Mouse (Mus musculus): Measurements from ENCODE around the gene Oser1. TPM values are rescaled to one million over a fixed set of nuclear protein-coding genes. Genes with fewer than 3 reads are reported as not detected.

Oser1 gene
- polyA plus RNA-seq, 1 experiment: 39.4 TPM

DNA sequence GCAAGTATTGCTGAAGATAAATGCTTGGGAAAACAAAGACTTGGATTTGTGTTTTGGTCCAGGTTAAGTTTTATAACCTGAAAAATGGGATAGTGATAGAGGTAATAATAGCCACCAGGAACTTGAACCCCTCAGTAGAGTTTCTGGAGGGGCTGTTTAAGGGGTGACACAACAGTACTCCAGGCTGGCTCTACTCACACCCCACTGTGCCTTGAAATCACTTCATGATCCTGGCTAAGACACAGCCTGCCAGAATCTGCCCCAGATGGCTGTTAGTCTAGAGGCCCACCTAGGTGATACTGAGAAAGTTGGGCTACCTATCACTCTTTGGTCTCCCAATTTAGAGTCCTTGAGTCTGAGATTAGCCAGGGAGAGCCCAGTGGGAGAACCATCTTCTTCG is 15.0 kb upstream of the Oser1 start:
- WGBS: 45% methylated on average over 1 of the region's 1 CpGs
- peak in 1 of 2 experiments; percentile 56 for DNase-seq
- peaks cover 40% of the 10 kb centered on the region for H3K4me1 ChIP-seq (ENCODE audit: control insufficient read depth, insufficient read depth, low read length)
- no peak for TF ChIP-seq CTCF (IDR thresholded peaks at IDR 0.05; ENCODE audit: borderline replicate concordance, insufficient read depth, low read depth, low read length)
- TF ChIP-seq POLR2A (IDR thresholded peaks at IDR 0.05; ENCODE audit: borderline replicate concordance, insufficient read depth, low read length): no peak
- H3K4me3 ChIP-seq (replicated peaks; ENCODE audit: insufficient read depth, low read depth, low read length): peak overlapping the region; percentile 90
- H3K27ac ChIP-seq (ENCODE audit: insufficient read depth, low read length): no peak overlapping the region
- no peaks in the 10 kb centered on the region for H3K27me3 ChIP-seq (ENCODE audit: control insufficient read depth, insufficient read depth, low read length)

DNA sequence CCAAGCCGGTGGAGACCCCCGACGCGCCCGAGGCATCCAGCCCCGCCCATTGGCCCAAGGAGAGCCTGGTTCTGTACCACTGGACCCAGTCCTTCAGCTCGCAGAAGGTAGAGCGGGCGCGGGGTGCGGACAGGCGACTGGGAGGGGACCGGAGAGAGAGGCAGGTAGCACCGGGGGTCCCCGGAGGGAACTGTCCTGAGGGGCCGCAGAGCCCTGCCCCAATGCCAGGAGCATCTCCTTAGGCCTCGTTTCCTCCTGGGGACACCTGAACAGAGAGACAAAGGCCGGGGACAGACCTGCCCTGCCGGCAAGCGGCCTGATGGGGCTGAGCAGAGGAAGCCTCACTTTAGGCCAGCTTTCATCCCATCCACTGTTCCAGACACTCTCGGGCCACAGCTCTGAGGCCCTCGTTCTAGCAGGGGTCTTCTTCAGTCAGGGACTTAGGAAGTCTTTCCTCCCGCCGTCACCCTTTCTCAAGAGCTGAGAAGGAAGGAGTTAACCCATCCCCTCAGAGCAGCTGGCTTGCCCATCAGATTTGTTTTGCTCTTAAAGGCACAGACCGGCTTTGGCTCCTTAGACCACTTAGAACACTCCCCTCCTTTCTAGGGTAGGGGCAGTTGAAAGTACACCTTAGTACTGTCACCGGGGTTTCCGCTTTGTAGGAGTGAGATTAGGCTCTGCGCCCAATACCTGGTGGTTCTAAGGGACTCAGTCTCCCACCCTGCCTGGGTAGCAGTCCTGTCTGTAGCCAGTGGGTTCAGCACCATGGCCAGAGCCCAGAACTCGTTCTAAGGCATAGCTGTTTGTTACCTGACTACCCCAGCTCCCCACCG is 14.3 kb upstream of the Oser1 start:
- peak overlapping the region; percentile 90 for H3K4me3 ChIP-seq (replicated peaks; ENCODE audit: insufficient read depth, low read depth, low read length)
- peak in 1 of 2 experiments; percentile 58 for DNase-seq
- no peaks in the 10 kb centered on the region for H3K27me3 ChIP-seq (ENCODE audit: control insufficient read depth, insufficient read depth, low read length)
- H3K27ac ChIP-seq (ENCODE audit: insufficient read depth, low read length): peak overlapping the region; percentile 85
- peaks cover 36% of the 10 kb centered on the region for H3K4me1 ChIP-seq (ENCODE audit: control insufficient read depth, insufficient read depth, low read length)
- WGBS: 2% methylated on average over 30 of the region's 30 CpGs
- no peak for TF ChIP-seq CTCF (IDR thresholded peaks at IDR 0.05; ENCODE audit: borderline replicate concordance, insufficient read depth, low read depth, low read length)

DNA sequence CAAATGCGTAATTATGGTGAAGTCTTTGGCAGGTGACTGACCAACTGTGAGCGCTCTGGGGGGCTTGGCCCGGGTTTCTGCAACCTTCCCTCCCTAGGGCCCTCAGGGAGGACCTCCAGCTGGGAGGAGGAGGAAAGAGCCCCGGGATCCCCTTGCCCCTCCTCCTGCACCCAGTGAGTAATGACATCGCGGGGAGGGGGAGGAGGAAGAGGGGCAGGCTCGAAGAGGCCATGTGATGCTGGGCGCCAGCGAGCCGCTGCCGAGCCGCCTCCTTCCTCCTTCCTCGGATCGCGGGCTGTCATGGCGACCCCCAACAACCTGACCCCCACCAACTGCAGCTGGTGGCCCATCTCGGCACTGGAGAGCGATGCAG is 13.7 kb upstream of the Oser1 start, which contains the start of gene Gdap1l1:
TSS of gene Gdap1l1 (plus strand) at position 231 of the 373 bp plus-strand sequence.
- H3K4me3 ChIP-seq (replicated peaks; ENCODE audit: insufficient read depth, low read depth, low read length): peak within 1 kb of the TSS; percentile 90
- peak; percentile 84 to 86 for DNase-seq
- no peaks in the 10 kb centered on the region for H3K27me3 ChIP-seq (ENCODE audit: control insufficient read depth, insufficient read depth, low read length)
- no peak for TF ChIP-seq CTCF (IDR thresholded peaks at IDR 0.05; ENCODE audit: borderline replicate concordance, insufficient read depth, low read depth, low read length)
- TF ChIP-seq POLR2A (IDR thresholded peaks at IDR 0.05; ENCODE audit: borderline replicate concordance, insufficient read depth, low read length): peak; percentile 75
- whole genome bisulfite sequencing: under 1% methylated on average over 18 of the region's 18 CpGs
- H3K27ac ChIP-seq (ENCODE audit: insufficient read depth, low read length): peak within 1 kb of the TSS; percentile 85
- H3K4me1 ChIP-seq (ENCODE audit: control insufficient read depth, insufficient read depth, low read length): peaks cover 38% of the 10 kb centered on the region

DNA sequence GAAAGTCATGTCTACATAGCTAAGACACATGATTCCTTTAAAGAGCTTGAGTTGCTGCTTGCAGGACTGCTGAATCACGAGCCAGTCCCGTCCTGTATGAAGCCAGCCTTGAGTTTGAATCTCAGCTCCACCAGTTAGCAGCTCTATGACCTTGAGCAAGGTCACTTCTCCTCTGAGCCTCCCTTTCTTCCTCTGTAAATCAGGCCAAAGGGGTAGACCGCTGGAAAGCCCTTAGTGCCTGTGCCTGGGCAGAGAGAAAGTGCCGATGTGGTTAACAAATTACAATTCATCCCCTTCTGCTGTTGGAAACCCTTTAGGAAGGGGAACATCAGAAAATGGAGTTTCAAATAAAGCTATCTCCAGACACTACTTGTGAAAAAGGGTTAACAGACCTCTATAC is 13.3 kb upstream of the Oser1 start:
- H3K4me3 ChIP-seq (replicated peaks; ENCODE audit: insufficient read depth, low read depth, low read length): peak overlapping the region; percentile 90
- WGBS: 5% methylated on average over 4 of the region's 4 CpGs
- peaks cover 36% of the 10 kb centered on the region for H3K4me1 ChIP-seq (ENCODE audit: control insufficient read depth, insufficient read depth, low read length)
- DNase-seq: peak; percentile 34 to 43
- TF ChIP-seq POLR2A (IDR thresholded peaks at IDR 0.05; ENCODE audit: borderline replicate concordance, insufficient read depth, low read length): no peak
- TF ChIP-seq CTCF (IDR thresholded peaks at IDR 0.05; ENCODE audit: borderline replicate concordance, insufficient read depth, low read depth, low read length): no peak
- H3K27me3 ChIP-seq (ENCODE audit: control insufficient read depth, insufficient read depth, low read length): no peaks in the 10 kb centered on the region
- peak overlapping the region; percentile 85 for H3K27ac ChIP-seq (ENCODE audit: insufficient read depth, low read length)

DNA sequence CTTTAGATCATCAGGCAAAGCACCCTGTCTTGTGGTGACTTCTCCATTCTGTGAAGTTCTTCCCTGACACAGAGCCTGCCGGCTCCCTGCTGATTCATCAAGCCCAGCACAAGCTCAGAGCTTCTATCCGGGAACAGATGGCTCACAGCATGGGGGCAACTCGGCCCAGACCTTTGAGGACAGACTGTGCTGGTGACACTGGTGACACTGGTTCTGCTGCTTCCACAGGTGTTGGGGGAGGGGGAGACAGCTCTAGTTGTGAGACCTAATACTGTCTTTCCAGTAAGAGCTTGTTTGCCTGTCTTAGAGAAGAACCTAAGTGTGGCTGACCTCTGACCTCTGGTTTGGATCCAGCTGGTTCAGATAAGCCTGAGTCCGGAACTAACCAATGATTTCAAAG is 9.5 kb upstream of the Oser1 start:
- no peak for TF ChIP-seq CTCF (IDR thresholded peaks at IDR 0.05; ENCODE audit: borderline replicate concordance, insufficient read depth, low read depth, low read length)
- no peak for TF ChIP-seq POLR2A (IDR thresholded peaks at IDR 0.05; ENCODE audit: borderline replicate concordance, insufficient read depth, low read length)
- Histone ChIP-seq H3K4me1 (ENCODE audit: control insufficient read depth, insufficient read depth, low read length) (peaks cover 22% of the 10 kb centered on the region), H3K27ac (ENCODE audit: insufficient read depth, low read length) (peak overlapping the region; percentile 76), H3K4me3 (replicated peaks; ENCODE audit: insufficient read depth, low read depth, low read length) (no peak overlapping the region), H3K27me3 (ENCODE audit: control insufficient read depth, insufficient read depth, low read length) (no peaks in the 10 kb centered on the region)
- 7% methylated on average over 4 of the region's 4 CpGs for WGBS
- peak; percentile 96 to 97 for DNase-seq

DNA sequence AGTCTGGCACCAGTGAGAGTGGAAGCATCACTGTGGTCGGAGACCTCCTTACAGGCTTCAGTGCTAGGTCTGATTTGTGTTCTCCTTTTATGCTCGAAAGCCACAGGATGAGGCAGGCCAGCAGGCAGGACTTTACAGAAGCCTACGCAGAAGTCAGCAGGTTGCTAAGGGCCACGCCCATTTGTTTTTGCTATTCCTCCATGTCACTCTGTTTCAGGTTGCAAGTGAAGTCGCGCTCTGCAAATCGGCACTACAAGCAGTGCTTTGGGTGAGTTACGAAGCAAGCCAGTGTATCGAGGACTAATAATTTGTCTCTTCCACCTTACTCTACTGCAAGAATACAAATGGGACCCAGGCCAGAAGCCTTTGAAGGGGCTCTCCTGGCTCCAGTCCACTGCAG is 6.8 kb upstream of the Oser1 start:
- H3K4me3 ChIP-seq (replicated peaks; ENCODE audit: insufficient read depth, low read depth, low read length): no peak overlapping the region
- H3K27me3 ChIP-seq (ENCODE audit: control insufficient read depth, insufficient read depth, low read length): no peaks in the 10 kb centered on the region
- H3K27ac ChIP-seq (ENCODE audit: insufficient read depth, low read length): no peak overlapping the region
- WGBS: 89% methylated on average over 9 of the region's 9 CpGs
- peaks cover 20% of the 10 kb centered on the region for H3K4me1 ChIP-seq (ENCODE audit: control insufficient read depth, insufficient read depth, low read length)
- TF ChIP-seq CTCF (IDR thresholded peaks at IDR 0.05; ENCODE audit: borderline replicate concordance, insufficient read depth, low read depth, low read length) (no peak), POLR2A (IDR thresholded peaks at IDR 0.05; ENCODE audit: borderline replicate concordance, insufficient read depth, low read length) (no peak)
- DNase-seq: no peak

DNA sequence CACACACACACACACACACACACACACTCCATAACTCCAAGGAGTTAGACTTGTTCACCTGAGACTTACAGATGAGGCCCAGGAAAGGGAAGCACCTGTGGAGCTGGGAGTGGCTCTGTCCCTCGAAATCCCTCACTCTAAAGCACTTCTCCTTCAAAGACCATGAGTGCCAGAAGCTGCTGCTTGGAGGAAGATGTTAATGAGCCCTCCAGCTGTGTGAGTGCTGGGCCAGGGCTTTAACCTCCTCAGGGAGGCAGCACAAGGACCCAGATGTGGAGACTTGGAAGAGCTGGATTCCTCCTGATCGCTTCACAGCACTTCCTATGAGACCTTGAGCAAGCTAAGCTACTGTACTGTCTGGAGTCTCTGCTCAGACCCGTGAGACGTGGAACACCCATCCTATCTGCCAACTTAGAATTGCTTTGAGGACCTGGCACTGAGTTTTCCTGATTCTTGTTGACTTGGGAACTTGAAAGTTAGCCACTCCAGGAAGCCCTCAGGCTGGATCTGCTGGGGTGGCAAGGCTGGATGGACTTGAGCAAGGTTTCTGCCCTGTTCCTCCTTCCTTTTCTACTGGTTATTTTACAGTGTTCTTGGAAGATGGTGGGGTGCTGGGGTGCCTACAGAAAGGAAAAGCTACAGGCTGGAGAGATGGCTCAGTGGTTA is 4.0 kb upstream of the Oser1 start:
- DNase-seq: no peak
- Histone ChIP-seq H3K4me1 (ENCODE audit: control insufficient read depth, insufficient read depth, low read length) (peaks cover 15% of the 10 kb centered on the region), H3K27me3 (ENCODE audit: control insufficient read depth, insufficient read depth, low read length) (no peaks in the 10 kb centered on the region), H3K4me3 (replicated peaks; ENCODE audit: insufficient read depth, low read depth, low read length) (no peak overlapping the region), H3K27ac (ENCODE audit: insufficient read depth, low read length) (no peak overlapping the region)
- 59% methylated on average over 4 of the region's 4 CpGs for WGBS
- TF ChIP-seq CTCF (IDR thresholded peaks at IDR 0.05; ENCODE audit: borderline replicate concordance, insufficient read depth, low read depth, low read length) (no peak), POLR2A (IDR thresholded peaks at IDR 0.05; ENCODE audit: borderline replicate concordance, insufficient read depth, low read length) (no peak)
